Mouse (Mus musculus) ES-Bruce4 (cell line): Measurements from ENCODE around the gene Apln.

Experiments
- CTCF ChIP-seq: IDR thresholded peaks from one replicate; pipeline ENCODE4 v1.8.1; 2011; ENCODE audit warnings: low read depth, low read length
- POLR2A ChIP-seq: IDR thresholded peaks from one replicate; pipeline ENCODE4 v1.8.1; 2011; ENCODE audit warnings: low read length; ENCODE audit not compliant: insufficient read depth

DNA sequence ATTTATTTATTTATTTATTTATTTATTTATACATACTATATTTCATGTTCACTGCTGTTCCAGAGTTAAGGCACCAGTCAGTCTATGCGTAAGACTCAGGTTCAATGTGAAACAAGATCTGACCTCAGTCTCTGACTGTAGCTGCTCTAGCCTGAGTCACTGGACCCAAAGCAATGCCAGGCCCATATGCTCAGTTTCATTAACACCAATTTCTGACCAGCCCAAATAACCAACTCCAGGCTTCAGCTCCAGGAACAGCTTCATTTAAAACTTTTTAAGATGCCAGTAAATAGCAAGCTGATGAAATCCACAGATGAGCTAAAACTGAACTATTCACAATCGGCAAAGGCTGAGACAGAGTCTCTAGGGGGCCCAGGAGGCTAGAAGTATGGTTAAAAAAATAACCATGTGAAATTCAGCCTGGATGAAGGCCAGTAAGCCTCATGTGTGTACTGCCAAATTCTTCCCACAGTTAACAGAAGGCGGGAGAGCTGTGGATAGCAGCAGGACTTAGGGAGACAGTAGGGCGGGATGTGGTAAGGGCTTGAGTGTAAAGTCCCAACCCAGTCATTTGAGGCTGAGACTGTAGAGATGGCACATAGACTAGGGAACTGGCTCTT lies 42.3 kb upstream of the Apln start:
- no peak for TF ChIP-seq CTCF
- TF ChIP-seq POLR2A, result no peak
